Mouse (Mus musculus) left cerebral cortex, adult 9 months (tissue): ENCODE results near the gene Apbb2.

Experiments used
- DNase-seq, 2 experiments: peaks; one replicate each; pipeline ENCODE4 v3.0.0; 2022; ENCODE audit warnings: low spot score in 2 of 2

Apbb2 gene

DNA sequence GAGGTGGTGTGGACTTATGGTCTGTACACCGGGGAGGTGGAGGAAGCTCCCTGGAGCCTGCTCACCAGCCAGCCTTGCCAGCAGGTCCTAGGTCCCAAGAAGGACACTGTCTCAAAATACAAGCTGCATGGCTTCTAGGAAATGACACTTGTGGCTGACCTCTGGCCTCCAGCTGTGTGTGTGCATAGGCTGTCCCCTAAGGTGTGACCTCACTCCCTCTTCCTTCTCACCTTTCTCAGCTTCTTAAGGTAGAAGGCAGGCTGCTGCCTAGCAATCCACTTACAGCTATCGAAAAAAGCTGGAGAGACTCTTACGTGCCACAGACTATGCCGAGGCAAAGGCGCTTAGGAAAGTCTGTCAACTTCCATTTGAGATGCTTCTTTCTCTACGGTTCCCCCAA is 142.8 kb downstream of the Apbb2 start:
- no peak for DNase-seq

GRCm38 (mm10) chr5:66474153-66474552 is 144.4 kb downstream of the Apbb2 start:
- no peak for DNase-seq

DNA sequence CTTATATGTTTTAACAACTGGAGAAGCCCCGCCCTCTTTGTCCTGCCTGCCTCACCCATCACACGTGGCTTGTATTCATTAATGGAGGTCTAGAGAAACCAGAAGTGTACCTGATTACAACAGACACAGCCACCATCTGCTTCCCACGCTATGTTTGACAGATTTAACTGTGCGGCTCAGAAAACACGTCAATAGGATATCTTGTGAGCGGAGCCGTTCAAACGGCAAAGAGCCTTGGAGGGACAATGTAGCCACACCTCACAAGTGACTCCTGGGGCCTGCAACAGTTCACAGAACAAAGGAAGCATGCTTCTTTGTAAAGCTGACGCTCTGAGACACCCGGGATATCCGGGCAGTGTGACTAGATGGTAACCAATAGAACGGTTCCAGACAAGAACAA is 145.0 kb downstream of the Apbb2 start:
- no peak for DNase-seq

GRCm38 (mm10) chr5:66470837-66471236 is 147.7 kb downstream of the Apbb2 start:
- DNase-seq = no peak

- no peak for DNase-seq
Measured at GRCm38 (mm10) chr5:66469685-66470084, 148.9 kb downstream of the Apbb2 start.

GRCm38 (mm10) chr5:66468331-66469001 is 150.1 kb downstream of the Apbb2 start:
- DNase-seq = no peak

DNA sequence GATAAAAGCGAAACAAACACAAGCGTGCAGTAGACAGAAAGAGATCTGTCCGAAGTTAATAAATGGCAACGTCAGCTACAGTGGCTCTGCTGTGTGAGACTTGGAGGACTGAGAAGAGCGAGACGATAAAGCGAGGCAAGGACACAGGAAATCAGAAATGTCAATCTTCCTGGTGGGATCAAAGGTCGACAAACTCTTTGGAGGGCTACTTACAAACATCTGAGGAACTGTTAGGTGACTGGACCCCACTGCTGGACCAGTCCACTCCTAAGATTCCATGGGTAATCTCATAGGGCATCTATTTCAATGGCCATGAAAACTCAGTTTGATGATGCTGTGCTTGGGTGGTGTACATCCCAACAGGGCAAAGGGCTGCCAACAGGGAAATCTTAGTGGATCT is 155.9 kb downstream of the Apbb2 start:
- no peak for DNase-seq

- no peak for DNase-seq
Measured at GRCm38 (mm10) chr5:66458851-66459250, 159.7 kb downstream of the Apbb2 start.

GRCm38 (mm10) chr5:66455271-66455670 is 163.3 kb downstream of the Apbb2 start:
- no peak for DNase-seq

DNA sequence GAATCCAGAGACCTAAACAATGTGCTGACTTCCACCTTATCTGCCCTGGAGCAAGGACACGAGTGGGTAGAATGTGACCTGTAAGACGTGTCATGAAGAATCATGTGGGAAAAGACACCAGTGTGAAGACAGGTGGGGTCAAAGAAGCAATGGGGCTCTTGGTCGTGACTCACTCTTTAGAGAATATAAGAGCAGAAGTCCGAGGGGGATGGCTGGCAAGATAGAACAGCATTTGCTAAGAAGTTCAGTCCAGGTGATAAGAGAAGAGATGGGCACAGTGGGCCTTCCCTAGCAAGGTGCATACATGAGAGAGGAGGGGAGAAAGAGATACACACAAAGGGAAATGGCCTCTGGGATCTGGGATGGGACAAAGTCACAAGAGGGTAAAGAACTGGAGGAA is 163.8 kb downstream of the Apbb2 start:
- no peak for DNase-seq

DNA sequence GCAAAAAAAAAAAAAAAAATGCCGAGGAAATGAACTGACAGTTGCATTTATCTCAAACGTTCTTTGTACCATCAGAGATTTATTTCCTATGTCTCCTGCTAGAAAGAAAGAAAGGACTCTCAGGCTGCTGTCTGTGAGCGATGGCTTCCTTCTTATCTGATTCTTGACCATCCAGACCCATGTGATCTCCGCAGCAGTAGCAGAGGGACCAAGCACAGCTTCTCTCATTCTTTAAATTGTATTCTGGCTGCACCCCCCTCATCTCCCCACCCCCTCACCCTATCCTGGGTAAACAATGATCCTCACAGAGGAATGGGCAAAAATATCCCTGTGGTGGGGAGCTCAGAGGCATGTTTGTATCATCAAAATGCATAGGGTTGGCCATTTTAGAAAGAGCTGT is 165.5 kb downstream of the Apbb2 start:
- no peak for DNase-seq

DNA sequence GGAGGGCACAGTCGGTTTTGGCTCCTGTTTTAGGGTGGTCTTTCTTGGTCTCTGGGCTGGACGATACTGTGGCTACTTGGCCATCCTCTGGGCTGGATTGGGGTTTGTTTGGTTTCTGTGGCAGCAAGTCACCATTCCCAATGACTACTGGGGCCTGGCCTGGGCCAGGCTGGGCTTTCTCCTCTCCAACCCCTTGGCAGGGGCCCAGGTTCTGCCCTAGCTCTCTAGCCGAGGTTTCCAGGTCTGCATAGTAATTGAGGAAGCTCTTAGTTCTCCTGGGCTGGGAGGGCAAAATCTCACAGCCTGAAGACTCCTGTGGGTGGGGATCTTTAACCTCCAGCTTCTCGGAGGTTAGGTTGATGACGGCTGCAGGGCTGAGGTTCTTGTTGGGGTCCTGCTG is 167.0 kb downstream of the Apbb2 start:
- DNase-seq = no peak

DNA sequence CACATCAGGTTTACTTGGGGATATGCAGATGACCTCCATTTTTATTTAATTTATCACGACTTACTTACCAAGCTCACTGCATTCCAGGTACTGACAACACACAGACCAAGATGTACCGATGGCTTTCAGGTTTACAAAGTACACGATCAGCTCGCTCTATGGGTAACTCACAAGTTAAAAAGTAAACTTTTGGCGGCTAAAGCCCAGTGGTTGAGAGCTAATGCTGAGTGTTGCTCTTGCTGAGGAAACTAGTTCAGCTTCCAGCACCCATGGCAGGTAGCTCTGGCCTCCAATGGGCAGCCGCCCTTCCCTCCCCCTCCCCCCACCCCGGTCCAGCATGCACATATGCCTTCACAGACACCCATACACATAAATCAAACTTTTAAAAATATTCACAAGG is 173.1 kb downstream of the Apbb2 start:
- DNase-seq = no peak

DNA sequence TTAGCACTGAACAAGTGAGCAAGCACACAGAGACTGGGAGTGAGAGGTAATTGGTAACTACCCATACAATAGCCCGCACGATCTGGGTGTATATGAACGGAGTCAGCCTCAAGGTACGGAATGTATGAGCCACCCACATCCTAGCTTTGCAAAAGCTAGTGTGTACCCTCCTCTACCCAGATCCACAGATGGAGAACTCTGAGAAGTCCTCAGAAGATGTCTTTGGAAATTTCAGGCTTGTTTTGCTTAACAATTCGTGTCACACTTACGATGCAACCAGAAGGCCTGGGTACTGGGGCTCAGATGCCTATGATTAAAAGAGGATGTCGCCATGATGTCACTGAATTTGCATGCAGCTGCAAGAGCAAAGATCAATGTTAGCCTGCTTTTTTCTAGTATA is 176.3 kb downstream of the Apbb2 start:
- no peak for DNase-seq

- DNase-seq = no peak
Measured at GRCm38 (mm10) chr5:66436791-66437246, 181.8 kb downstream of the Apbb2 start.

DNA sequence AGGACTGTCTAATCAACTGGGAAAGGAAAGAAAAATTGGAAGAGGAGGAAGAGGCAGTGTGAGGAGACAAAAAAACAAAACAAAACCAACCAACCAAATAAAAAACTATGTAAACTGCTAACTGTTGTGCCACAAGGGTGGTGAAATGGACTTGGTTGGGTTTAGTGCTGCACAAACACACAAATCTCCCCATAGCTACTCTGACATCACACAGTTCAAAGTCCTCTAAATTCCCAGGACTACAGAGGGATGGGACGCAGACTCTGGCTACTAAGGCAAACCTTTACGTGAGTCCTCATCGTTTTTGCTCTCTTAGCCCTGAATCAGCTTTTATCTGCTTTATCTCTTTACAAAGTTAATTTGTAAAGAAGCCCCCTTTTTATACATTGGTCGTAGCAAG is 183.4 kb downstream of the Apbb2 start:
- DNase-seq = no peak

GRCm38 (mm10) chr5:66429076-66429475 is 189.5 kb downstream of the Apbb2 start:
- no peak for DNase-seq

DNA sequence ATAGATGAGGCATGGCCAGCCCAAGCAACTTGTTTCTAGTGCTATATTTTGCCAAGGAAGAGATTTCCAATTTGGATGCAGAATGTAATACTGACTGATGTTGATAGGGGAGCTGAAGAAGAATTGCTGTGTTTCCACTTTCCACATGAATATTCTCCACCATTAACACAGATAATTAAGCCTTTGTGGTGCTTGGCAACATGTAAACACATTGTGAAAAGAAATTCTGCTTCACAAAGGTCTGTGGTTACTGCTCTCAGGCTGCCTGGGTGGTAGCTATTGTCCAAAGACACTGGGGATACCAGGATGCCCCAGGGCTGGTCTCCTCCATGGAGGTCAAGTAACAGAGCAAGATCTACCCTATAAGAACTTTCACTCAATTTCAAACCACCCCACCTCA is 190.5 kb downstream of the Apbb2 start:
- peak in 1 of 2 experiments; percentile 18 for DNase-seq

GRCm38 (mm10) chr5:66423909-66424308 is 194.7 kb downstream of the Apbb2 start:
- peak in 1 of 2 experiments; percentile 33 for DNase-seq

- DNase-seq = no peak
Measured at GRCm38 (mm10) chr5:66423466-66423865, 195.1 kb downstream of the Apbb2 start.

DNA sequence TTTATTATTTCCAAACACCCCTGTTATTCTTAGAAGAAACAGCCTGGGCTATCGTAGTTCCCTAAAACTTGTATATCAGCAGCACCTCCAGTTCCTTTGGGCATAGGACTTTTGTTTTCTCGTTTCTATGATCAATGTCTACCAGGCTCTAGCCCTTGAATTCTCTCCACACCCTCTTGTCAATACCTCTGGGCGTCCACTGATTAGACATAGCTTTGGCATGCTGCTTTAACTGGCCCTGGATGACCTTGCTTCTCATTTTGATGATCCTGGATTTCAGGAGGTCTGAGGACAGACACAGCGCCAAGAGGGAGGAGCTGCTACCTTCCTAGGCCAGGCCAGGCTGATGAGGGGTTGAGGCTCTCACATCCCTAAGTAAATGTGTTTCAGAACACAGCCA is 196.6 kb downstream of the Apbb2 start:
- no peak for DNase-seq

DNA sequence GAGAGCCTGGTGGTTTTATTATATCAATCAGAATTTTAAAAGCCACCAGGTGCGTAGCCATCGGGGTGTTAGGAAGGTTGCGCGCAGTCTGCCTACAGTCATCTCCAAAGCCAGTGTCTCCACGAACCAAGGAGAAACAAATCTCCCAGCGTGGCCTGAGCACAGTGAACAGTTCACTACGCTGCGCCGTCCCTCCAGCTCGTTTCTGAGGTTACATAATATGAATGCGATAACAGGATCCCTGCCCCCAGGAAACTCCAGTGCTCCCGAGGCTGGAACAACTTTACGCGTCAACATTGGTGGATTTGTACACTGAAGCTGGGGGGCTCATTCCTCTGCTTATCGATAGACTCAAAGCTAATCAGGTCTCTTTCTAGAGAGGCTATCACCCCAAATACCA is 197.4 kb downstream of the Apbb2 start:
- DNase-seq = no peak

DNA sequence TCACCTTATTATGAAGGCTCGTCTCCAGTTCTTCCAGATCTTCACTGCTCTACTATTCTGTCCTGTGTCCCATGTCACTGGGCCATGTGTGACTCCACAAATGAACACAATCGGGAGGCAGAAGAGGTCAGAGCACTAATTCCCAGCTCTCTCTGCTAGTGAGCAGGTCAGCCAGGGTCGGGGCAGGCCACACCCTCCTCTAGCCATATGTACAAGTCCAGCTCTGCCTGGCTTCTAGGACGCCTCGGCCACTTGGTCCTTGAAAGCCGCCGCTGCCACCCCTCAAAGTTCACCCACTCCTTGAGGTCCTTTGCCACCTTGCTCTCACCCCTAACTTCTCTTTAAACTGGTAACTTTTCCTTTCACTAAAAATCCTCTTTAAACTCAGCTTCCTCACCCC is 198.6 kb downstream of the Apbb2 start:
- DNase-seq = no peak

DNA sequence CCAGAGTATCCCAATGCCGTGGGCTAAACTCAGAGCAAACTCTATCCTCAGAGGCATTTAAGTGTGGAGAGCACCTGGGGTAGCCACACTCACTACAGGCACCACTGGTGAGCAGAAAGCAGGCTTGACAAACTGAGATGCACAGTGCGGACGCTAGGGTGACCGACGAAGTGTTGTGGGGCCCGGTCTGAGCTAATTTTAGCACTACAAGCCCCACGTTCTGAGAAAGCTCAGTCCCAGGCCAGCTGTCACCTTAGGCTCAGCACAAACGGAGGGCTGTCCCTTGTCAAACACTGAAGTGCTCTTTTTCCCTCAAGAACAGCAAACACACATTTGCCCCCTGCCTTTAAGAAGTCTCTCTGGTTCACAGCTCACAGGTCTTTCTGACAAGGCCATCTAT is 201.3 kb downstream of the Apbb2 start:
- no peak for DNase-seq
